Mouse (Mus musculus): ENCODE results near the gene Ss18l2. TPM values are rescaled to one million over a fixed set of nuclear protein-coding genes. Genes with fewer than 3 reads are reported as not detected.

Ss18l2 gene
- polyA plus RNA-seq, 1 experiment from 2014 or later = 194 TPM

DNA sequence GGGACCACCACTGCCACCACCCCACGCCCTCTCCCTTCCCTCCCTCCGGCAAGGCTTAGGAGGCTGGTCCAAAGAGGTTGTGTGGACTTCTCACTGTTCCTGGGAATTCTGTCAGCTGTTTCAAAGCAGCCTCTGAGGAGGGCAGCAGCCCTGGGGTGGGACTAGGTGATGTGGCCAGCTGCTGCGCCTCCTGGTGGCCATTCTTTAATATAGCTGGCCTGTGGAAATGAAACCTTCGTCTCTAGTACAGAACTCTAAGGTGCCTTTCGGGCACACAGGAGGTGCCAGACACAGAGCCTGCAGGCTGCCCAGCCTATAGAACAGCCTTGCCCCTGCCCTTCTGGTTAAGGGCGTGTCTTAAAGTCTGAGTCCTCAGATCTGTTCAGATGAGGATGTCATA is 30.6 kb upstream of the Ss18l2 start:
- ATAC-seq (replicated peaks; ENCODE audit: low FRiP score, low read depth) = peak; percentile 65
- no peak overlapping the region for H3K4me3 ChIP-seq (replicated peaks; ENCODE audit: low read depth, low read length)
- no peak overlapping the region for H3K9ac ChIP-seq (ENCODE audit: low read depth, low read length)
- peak; percentile 87 for DNase-seq (ENCODE audit: low spot score)
- peak; percentile 86 for TF ChIP-seq CTCF (IDR thresholded peaks at IDR 0.05; ENCODE audit: low read depth)
- peaks cover 3% of the 10 kb centered on the region; the same call in 1 of the 2 replicates for H3K36me3 ChIP-seq (ENCODE audit: insufficient read depth, low read length)
- no peaks in the 10 kb centered on the region for H3K27me3 ChIP-seq (ENCODE audit: insufficient read depth, low read length)
- no peak overlapping the region for H3K4me2 ChIP-seq (ENCODE audit: low read length)
- WGBS = 28% methylated on average over 6 of the region's 6 CpGs
- H3K9me3 ChIP-seq (replicated peaks; ENCODE audit: low read length) = no peaks in the 10 kb centered on the region
- no peaks in the 10 kb centered on the region for H3K4me1 ChIP-seq (replicated peaks; ENCODE audit: insufficient read depth, low read length)
- H3K27ac ChIP-seq = no peak overlapping the region

DNA sequence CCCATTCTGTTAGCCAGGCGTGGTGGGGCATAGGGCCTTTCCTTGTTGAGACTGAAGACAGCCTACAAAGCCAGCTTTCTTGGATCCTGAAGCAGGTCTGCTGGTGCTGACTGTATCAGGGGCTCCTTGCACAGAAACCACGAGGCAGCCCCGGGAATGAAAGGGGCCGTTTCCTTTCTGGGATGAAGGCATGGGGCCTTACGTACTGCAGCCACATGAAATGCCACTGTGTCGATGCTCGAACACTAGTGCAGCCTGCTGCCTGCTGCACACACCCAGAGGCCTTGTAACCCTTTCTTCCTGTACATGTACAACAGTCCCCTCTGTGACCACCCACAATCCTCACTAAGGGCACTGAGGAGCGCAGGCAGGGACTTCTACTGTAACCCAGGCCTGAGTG is 28.9 kb upstream of the Ss18l2 start:
- no peaks in the 10 kb centered on the region for H3K27me3 ChIP-seq (ENCODE audit: insufficient read depth, low read length)
- no peak overlapping the region for H3K27ac ChIP-seq
- no peak overlapping the region for H3K4me3 ChIP-seq (replicated peaks; ENCODE audit: low read depth, low read length)
- H3K9me3 ChIP-seq (replicated peaks; ENCODE audit: low read length) = no peaks in the 10 kb centered on the region
- H3K4me1 ChIP-seq (replicated peaks; ENCODE audit: insufficient read depth, low read length) = no peaks in the 10 kb centered on the region
- no peak for TF ChIP-seq CTCF (IDR thresholded peaks at IDR 0.05; ENCODE audit: low read depth)
- H3K9ac ChIP-seq (ENCODE audit: low read depth, low read length) = no peak overlapping the region
- DNase-seq (ENCODE audit: low spot score) (no peak), ATAC-seq (replicated peaks; ENCODE audit: low FRiP score, low read depth) (no peak)
- H3K36me3 ChIP-seq (ENCODE audit: insufficient read depth, low read length) = peaks cover 7% of the 10 kb centered on the region; the same call in 1 of the 2 replicates
- WGBS = 73% methylated on average over 8 of the region's 8 CpGs
- H3K4me2 ChIP-seq (ENCODE audit: low read length) = no peak overlapping the region

DNA sequence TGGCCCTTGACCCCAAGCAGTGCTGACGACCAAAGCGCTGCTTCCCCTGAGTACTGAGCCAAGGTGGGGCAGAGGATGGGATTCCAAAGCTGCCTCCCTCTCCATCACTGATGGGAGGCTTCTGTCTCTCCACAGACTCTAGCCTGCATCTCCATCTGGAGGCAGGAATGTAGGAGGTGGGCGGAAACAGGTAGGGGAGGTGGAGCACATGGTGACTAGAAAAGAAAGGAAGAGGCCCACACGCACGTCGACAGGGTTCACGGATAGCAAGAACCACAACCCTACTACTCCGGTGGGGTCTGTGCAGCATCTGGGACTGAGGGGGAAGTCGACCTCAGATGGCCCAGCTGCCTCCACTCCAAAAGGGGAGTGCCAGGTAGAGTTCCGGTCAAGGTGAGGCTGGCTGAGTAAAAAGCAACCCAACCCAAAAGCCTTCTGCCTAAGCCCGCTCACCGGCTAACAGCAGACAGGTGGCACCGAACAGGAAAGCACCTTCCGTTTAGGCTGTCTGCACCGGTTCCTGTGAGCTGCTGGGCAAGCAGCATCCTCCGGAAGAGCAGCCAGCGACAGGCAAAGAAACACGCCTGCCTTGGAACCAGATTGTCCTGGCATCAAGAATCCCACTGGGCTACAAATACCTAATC is 28.0 kb upstream of the Ss18l2 start:
- WGBS = 80% methylated on average over 18 of the region's 18 CpGs
- H3K4me2 ChIP-seq (ENCODE audit: low read length) = no peak overlapping the region
- no peak for TF ChIP-seq CTCF (IDR thresholded peaks at IDR 0.05; ENCODE audit: low read depth)
- no peak overlapping the region for H3K9ac ChIP-seq (ENCODE audit: low read depth, low read length)
- H3K4me3 ChIP-seq (replicated peaks; ENCODE audit: low read depth, low read length) = no peak overlapping the region
- no peaks in the 10 kb centered on the region for H3K4me1 ChIP-seq (replicated peaks; ENCODE audit: insufficient read depth, low read length)
- no peak for DNase-seq (ENCODE audit: low spot score)
- no peak overlapping the region for H3K27ac ChIP-seq
- H3K9me3 ChIP-seq (replicated peaks; ENCODE audit: low read length) = no peaks in the 10 kb centered on the region
- ATAC-seq (replicated peaks; ENCODE audit: low FRiP score, low read depth) = no peak
- no peaks in the 10 kb centered on the region for H3K27me3 ChIP-seq (ENCODE audit: insufficient read depth, low read length)
- peaks cover 7% of the 10 kb centered on the region; the same call in 1 of the 2 replicates for H3K36me3 ChIP-seq (ENCODE audit: insufficient read depth, low read length)

DNA sequence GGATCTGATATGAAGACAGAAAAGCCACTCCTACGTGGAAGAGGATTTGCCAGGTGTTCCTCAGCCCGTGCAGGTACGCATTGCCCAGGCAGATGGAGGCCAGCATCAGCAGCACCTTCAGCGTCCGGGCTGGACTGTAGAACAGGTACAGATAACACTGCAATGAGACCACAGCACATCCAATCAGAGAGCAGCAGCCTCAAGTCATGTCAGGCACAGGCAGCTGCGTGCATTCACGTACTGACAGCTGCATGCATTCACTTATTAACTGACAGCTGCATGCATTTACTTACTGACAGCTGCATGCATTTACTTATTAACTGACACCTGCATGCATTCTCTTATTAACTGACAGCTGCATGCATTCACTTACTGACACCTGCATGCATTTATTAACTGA is 25.4 kb upstream of the Ss18l2 start:
- Histone ChIP-seq H3K4me3 (replicated peaks; ENCODE audit: low read depth, low read length) (no peak overlapping the region), H3K9ac (ENCODE audit: low read depth, low read length) (no peak overlapping the region), H3K27me3 (ENCODE audit: insufficient read depth, low read length) (no peaks in the 10 kb centered on the region), H3K27ac (no peak overlapping the region), H3K36me3 (ENCODE audit: insufficient read depth, low read length) (peaks cover 13% of the 10 kb centered on the region; the same call in 1 of the 2 replicates), H3K9me3 (replicated peaks; ENCODE audit: low read length) (no peaks in the 10 kb centered on the region), H3K4me1 (replicated peaks; ENCODE audit: insufficient read depth, low read length) (no peaks in the 10 kb centered on the region), H3K4me2 (ENCODE audit: low read length) (no peak overlapping the region)
- DNase-seq (ENCODE audit: low spot score) (no peak), ATAC-seq (replicated peaks; ENCODE audit: low FRiP score, low read depth) (no peak)
- 80% methylated on average over 7 of the region's 7 CpGs for WGBS
- TF ChIP-seq CTCF (IDR thresholded peaks at IDR 0.05; ENCODE audit: low read depth) = no peak

DNA sequence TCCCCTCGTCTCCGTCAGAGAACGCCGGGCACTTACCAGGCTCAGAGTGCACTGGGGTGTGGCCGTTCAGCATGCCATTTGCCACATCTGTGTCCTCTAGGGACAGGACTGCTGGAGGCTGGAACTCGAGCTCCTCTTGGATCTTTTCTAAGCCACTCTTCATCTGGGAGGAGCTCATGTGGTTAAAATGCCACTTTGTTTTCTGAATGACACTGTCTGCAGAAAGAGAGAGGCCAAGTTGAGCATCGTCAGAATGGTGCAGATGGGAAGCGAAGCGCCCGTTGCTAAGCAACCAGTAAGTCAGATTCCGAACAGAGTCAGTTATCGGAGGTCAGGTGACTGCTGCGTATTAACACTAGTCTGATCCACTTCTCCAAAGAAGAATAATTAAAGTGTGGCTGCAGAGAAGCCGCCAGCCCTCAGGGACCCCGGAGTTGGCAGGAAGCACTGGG is 19.9 kb upstream of the Ss18l2 start:
- Histone ChIP-seq H3K36me3 (ENCODE audit: insufficient read depth, low read length) (0 out of 2 replicates have a peak, but pooled peaks cover 8% of the 10 kb centered on the region), H3K9me3 (replicated peaks; ENCODE audit: low read length) (no peaks in the 10 kb centered on the region), H3K27ac (no peak overlapping the region), H3K4me2 (ENCODE audit: low read length) (no peak overlapping the region), H3K4me3 (replicated peaks; ENCODE audit: low read depth, low read length) (no peak overlapping the region), H3K4me1 (replicated peaks; ENCODE audit: insufficient read depth, low read length) (no peaks in the 10 kb centered on the region), H3K9ac (ENCODE audit: low read depth, low read length) (no peak overlapping the region), H3K27me3 (ENCODE audit: insufficient read depth, low read length) (no peaks in the 10 kb centered on the region)
- no peak for TF ChIP-seq CTCF (IDR thresholded peaks at IDR 0.05; ENCODE audit: low read depth)
- DNase-seq (ENCODE audit: low spot score) = no peak
- no peak for ATAC-seq (replicated peaks; ENCODE audit: low FRiP score, low read depth)
- WGBS = 58% methylated on average over 15 of the region's 15 CpGs

DNA sequence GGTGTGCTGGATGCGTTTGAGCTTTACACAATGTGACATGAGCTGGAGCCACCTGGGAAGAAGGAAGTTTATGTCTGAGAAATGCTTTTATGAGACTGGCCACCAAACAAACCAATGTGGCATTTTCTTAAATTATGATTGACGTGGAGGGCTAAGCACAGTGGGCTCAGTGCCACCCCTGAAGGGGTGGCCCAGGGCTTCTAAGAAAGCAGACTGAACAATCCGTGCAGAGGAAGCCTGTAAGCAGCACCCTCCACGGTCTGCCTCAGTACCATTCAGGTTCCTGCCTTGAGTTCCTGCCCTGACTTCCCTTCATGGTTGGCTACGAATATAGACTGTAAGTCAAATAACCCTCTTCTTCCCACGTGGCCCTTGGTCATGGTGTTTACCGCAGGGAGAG is 19.4 kb upstream of the Ss18l2 start:
- Histone ChIP-seq H3K27me3 (ENCODE audit: insufficient read depth, low read length) (no peaks in the 10 kb centered on the region), H3K27ac (no peak overlapping the region), H3K9me3 (replicated peaks; ENCODE audit: low read length) (no peaks in the 10 kb centered on the region), H3K4me1 (replicated peaks; ENCODE audit: insufficient read depth, low read length) (no peaks in the 10 kb centered on the region), H3K4me3 (replicated peaks; ENCODE audit: low read depth, low read length) (no peak overlapping the region), H3K9ac (ENCODE audit: low read depth, low read length) (no peak overlapping the region), H3K36me3 (ENCODE audit: insufficient read depth, low read length) (0 out of 2 replicates have a peak, but pooled peaks cover 8% of the 10 kb centered on the region), H3K4me2 (ENCODE audit: low read length) (no peak overlapping the region)
- ATAC-seq (replicated peaks; ENCODE audit: low FRiP score, low read depth) = no peak
- WGBS = 88% methylated on average over 7 of the region's 7 CpGs
- TF ChIP-seq CTCF (IDR thresholded peaks at IDR 0.05; ENCODE audit: low read depth) = no peak
- DNase-seq (ENCODE audit: low spot score) = no peak
